Mouse (Mus musculus) CH12.LX (cell line): ENCODE measurements around the gene Lca5l. TPM values are rescaled to one million over a fixed set of nuclear protein-coding genes. Genes with fewer than 3 reads are reported as not detected.

Experiments used
- DNase-seq: peaks from one replicate; pipeline ENCODE4 v3.0.0-alpha.2; 2013; ENCODE audit errors: extremely low read depth
- H3K27ac ChIP-seq: 2 replicates; pipeline ENCODE4 v1.5.1; 2012; ENCODE audit warnings: low read depth, mild to moderate bottlenecking, control low read depth, moderate library complexity; ENCODE audit not compliant: insufficient read depth
- H3K27me3 ChIP-seq: replicated peaks from 2 replicates; pipeline ENCODE3; 2012; ENCODE audit warnings: inconsistent platforms
- H3K36me3 ChIP-seq, 2 experiments: replicated peaks in 1 of 2; 2 replicates each; pipeline versions ENCODE3 to v1.6.1; 2012; ENCODE audit warnings: inconsistent platforms in 1 of 2, low read length in 1 of 2, mild to moderate bottlenecking in 1 of 2, mixed read lengths in 1 of 2, moderate library complexity in 1 of 2; ENCODE audit not compliant: control insufficient read depth in 1 of 2, insufficient read depth in 1 of 2
- H3K4me1 ChIP-seq, 2 experiments: 2 replicates each; pipeline ENCODE4 v1.6.1; 2012; ENCODE audit warnings: inconsistent platforms in 1 of 2, moderate library complexity in 1 of 2; ENCODE audit not compliant: insufficient read depth in 2 of 2, control insufficient read depth in 1 of 2
- H3K4me2 ChIP-seq: 2 replicates; pipeline ENCODE4 v1.6.1; 2012; ENCODE audit warnings: low read depth, mild to moderate bottlenecking, control low read depth; ENCODE audit not compliant: poor library complexity, insufficient read depth, severe bottlenecking
- H3K4me3 ChIP-seq, 3 experiments: fragments of 150-350 bp in 1 of 3; sonication (generic) in 1 of 3; replicated peaks in 1 of 3; 2 replicates each; pipeline versions ENCODE3 to v1.5.1; 2011 to 2012; ENCODE audit warnings: low read depth in 2 of 3, low read length in 2 of 3, mild to moderate bottlenecking in 2 of 3, moderate library complexity in 2 of 3, control low read depth in 1 of 3, improper control_type of control experiment in 1 of 3, inconsistent platforms in 1 of 3, mixed read lengths in 1 of 3; ENCODE audit not compliant: poor library complexity in 1 of 3
- H3K79me2 ChIP-seq: replicated peaks from 2 replicates; pipeline ENCODE4 v1.6.1; 2012; ENCODE audit warnings: mild to moderate bottlenecking, moderate library complexity; ENCODE audit not compliant: control insufficient read depth, poor library complexity, insufficient read depth, severe bottlenecking; ENCODE audit errors: extremely low read depth
- H3K9ac ChIP-seq: 2 replicates; pipeline ENCODE4 v1.6.1; 2012; ENCODE audit warnings: low read depth, mild to moderate bottlenecking, control low read depth, moderate library complexity; ENCODE audit not compliant: insufficient read depth
- H3K9me3 ChIP-seq: replicated peaks from 2 replicates; pipeline ENCODE3; 2012; ENCODE audit warnings: low read length, inconsistent platforms, mixed read lengths
- BHLHE40 ChIP-seq: IDR thresholded peaks from 2 replicates; pipeline ENCODE4 v1.6.1; 2011; ENCODE audit warnings: mild to moderate bottlenecking, low read depth, low read length, improper control_type of control experiment
- CHD1 ChIP-seq: IDR thresholded peaks from 2 replicates; pipeline ENCODE4 v1.6.1; 2012; ENCODE audit warnings: low read depth, low read length, improper control_type of control experiment, inconsistent platforms
- CHD2 ChIP-seq: IDR thresholded peaks from 2 replicates; pipeline ENCODE4 v1.6.1; 2011; ENCODE audit warnings: low read length, improper control_type of control experiment
- CTCF ChIP-seq, 2 experiments: IDR thresholded peaks in 1 of 2; conservative IDR thresholded peaks in 1 of 2; 2 replicates each; pipeline ENCODE4 v1.5.1; 2011 to 2012; ENCODE audit warnings: low read depth in 2 of 2, low read length in 2 of 2, improper control_type of control experiment in 1 of 2, inconsistent platforms in 1 of 2, mild to moderate bottlenecking in 1 of 2, moderate library complexity in 1 of 2
- E2F4 ChIP-seq: IDR thresholded peaks from 2 replicates; pipeline ENCODE4 v1.6.1; 2011; ENCODE audit warnings: low read depth, low read length, improper control_type of control experiment; ENCODE audit not compliant: insufficient replicate concordance
- ELF1 ChIP-seq: IDR thresholded peaks from 2 replicates; pipeline ENCODE4 v1.6.1; 2014; ENCODE audit warnings: low read depth, mild to moderate bottlenecking, inconsistent platforms, low read length, improper control_type of control experiment
- EP300 ChIP-seq: IDR thresholded peaks from 2 replicates; pipeline ENCODE4 v1.6.1; 2011; ENCODE audit warnings: low read length, improper control_type of control experiment
- ETS1 ChIP-seq: conservative IDR thresholded peaks from 2 replicates; pipeline ENCODE4 v1.6.1; 2012; ENCODE audit warnings: low read depth, mild to moderate bottlenecking, inconsistent platforms, low read length, improper control_type of control experiment, moderate library complexity
- GABPA ChIP-seq: IDR thresholded peaks from 2 replicates; pipeline ENCODE4 v1.6.1; 2012; ENCODE audit warnings: low read depth, low read length, improper control_type of control experiment, inconsistent platforms; ENCODE audit not compliant: insufficient replicate concordance
- HCFC1 ChIP-seq: IDR thresholded peaks from 2 replicates; pipeline ENCODE4 v1.6.1; 2012; ENCODE audit warnings: low read depth, mild to moderate bottlenecking, inconsistent platforms, low read length, improper control_type of control experiment
- IRF4 ChIP-seq: IDR thresholded peaks from 2 replicates; pipeline ENCODE4 v1.6.1; 2014; ENCODE audit warnings: low read depth, mild to moderate bottlenecking, inconsistent platforms, low read length, improper control_type of control experiment
- JUN ChIP-seq: IDR thresholded peaks from 2 replicates; pipeline ENCODE4 v1.6.1; 2011; ENCODE audit warnings: low read depth, mild to moderate bottlenecking, low read length, improper control_type of control experiment, moderate library complexity; ENCODE audit not compliant: insufficient read depth
- JUND ChIP-seq: conservative IDR thresholded peaks from 2 replicates; pipeline ENCODE4 v1.6.1; 2011; ENCODE audit warnings: low read depth, low read length, improper control_type of control experiment
- KAT2A ChIP-seq: IDR thresholded peaks from 2 replicates; pipeline ENCODE4 v1.6.1; 2012; ENCODE audit warnings: low read length, improper control_type of control experiment, inconsistent platforms; ENCODE audit not compliant: insufficient replicate concordance
- MAFK ChIP-seq: IDR thresholded peaks from 2 replicates; pipeline ENCODE4 v1.6.1; 2011; ENCODE audit warnings: low read length, improper control_type of control experiment; ENCODE audit not compliant: insufficient replicate concordance
- MAX ChIP-seq: IDR thresholded peaks from 2 replicates; pipeline ENCODE4 v1.6.1; 2011; ENCODE audit warnings: low read length, improper control_type of control experiment
- MAZ ChIP-seq: IDR thresholded peaks from 2 replicates; pipeline ENCODE4 v1.6.1; 2012; ENCODE audit warnings: low read depth, mild to moderate bottlenecking, inconsistent platforms, low read length, improper control_type of control experiment, moderate library complexity
- MEF2A ChIP-seq: IDR thresholded peaks from 2 replicates; pipeline ENCODE4 v1.6.1; 2014; ENCODE audit warnings: low read depth, mild to moderate bottlenecking, inconsistent platforms, low read length, improper control_type of control experiment, borderline replicate concordance
- MXI1 ChIP-seq: IDR thresholded peaks from 2 replicates; pipeline ENCODE4 v1.6.1; 2011; ENCODE audit warnings: mild to moderate bottlenecking, low read depth, low read length, improper control_type of control experiment
- MYC ChIP-seq: IDR thresholded peaks from 2 replicates; pipeline ENCODE4 v1.6.1; 2011; ENCODE audit warnings: low read depth, mild to moderate bottlenecking, improper control_type of control experiment, low read length
- NELFE ChIP-seq: IDR thresholded peaks from 2 replicates; pipeline ENCODE4 v1.6.1; 2011; ENCODE audit warnings: low read depth, low read length, improper control_type of control experiment
- NRF1 ChIP-seq: IDR thresholded peaks from 2 replicates; pipeline ENCODE4 v1.6.1; 2014; ENCODE audit warnings: low read depth, mild to moderate bottlenecking, inconsistent platforms, low read length, improper control_type of control experiment, moderate library complexity
- PAX5 ChIP-seq: IDR thresholded peaks from 2 replicates; pipeline ENCODE4 v1.6.1; 2012; ENCODE audit warnings: low read length, inconsistent platforms, mixed read lengths
- POLR2A ChIP-seq: IDR thresholded peaks from 2 replicates; pipeline ENCODE4 v1.6.1; 2011; ENCODE audit warnings: low read depth, mild to moderate bottlenecking, improper control_type of control experiment, low read length
- POLR2AphosphoS2 ChIP-seq: IDR thresholded peaks from 2 replicates; pipeline ENCODE4 v1.6.1; 2011; ENCODE audit warnings: low read depth, low read length, improper control_type of control experiment
- RAD21 ChIP-seq: IDR thresholded peaks from 2 replicates; pipeline ENCODE4 v1.6.1; 2011; ENCODE audit warnings: low read depth, mild to moderate bottlenecking, low read length, improper control_type of control experiment, moderate library complexity
- RCOR1 ChIP-seq: conservative IDR thresholded peaks from 2 replicates; pipeline ENCODE4 v1.6.1; 2012; ENCODE audit warnings: low read depth, mild to moderate bottlenecking, inconsistent platforms, low read length, improper control_type of control experiment
- SIN3A ChIP-seq: IDR thresholded peaks from 2 replicates; pipeline ENCODE4 v1.6.1; 2012; ENCODE audit warnings: low read length, improper control_type of control experiment, inconsistent platforms
- SMC3 ChIP-seq: IDR thresholded peaks from 2 replicates; pipeline ENCODE4 v1.6.1; 2011; ENCODE audit warnings: low read depth, low read length, improper control_type of control experiment
- TBP ChIP-seq: conservative IDR thresholded peaks from 2 replicates; pipeline ENCODE4 v1.6.1; 2011; ENCODE audit warnings: low read depth, low read length, improper control_type of control experiment
- TCF12 ChIP-seq: IDR thresholded peaks from 2 replicates; pipeline ENCODE4 v1.6.1; 2014; ENCODE audit warnings: low read depth, mild to moderate bottlenecking, inconsistent platforms, low read length, improper control_type of control experiment
- UBTF ChIP-seq: IDR thresholded peaks from 2 replicates; pipeline ENCODE4 v1.6.1; 2012; ENCODE audit warnings: low read depth, mild to moderate bottlenecking, inconsistent platforms, low read length, improper control_type of control experiment, moderate library complexity
- USF1 ChIP-seq: IDR thresholded peaks from 2 replicates; pipeline ENCODE4 v1.6.1; 2014; ENCODE audit warnings: low read depth, mild to moderate bottlenecking, inconsistent platforms, low read length, improper control_type of control experiment
- USF2 ChIP-seq: conservative IDR thresholded peaks from 2 replicates; pipeline ENCODE4 v1.6.1; 2011; ENCODE audit warnings: low read depth, low read length, improper control_type of control experiment
- ZC3H11A ChIP-seq: IDR thresholded peaks from 2 replicates; pipeline ENCODE4 v1.6.1; 2012; ENCODE audit warnings: low read depth, mild to moderate bottlenecking, inconsistent platforms, low read length, improper control_type of control experiment
- ZKSCAN1 ChIP-seq: IDR thresholded peaks from 2 replicates; pipeline ENCODE4 v1.6.1; 2012; ENCODE audit warnings: low read depth, inconsistent platforms, low read length, improper control_type of control experiment, borderline replicate concordance
- ZMIZ1 ChIP-seq: IDR thresholded peaks from 2 replicates; pipeline ENCODE4 v1.6.1; 2012; ENCODE audit warnings: low read depth, mild to moderate bottlenecking, inconsistent platforms, low read length, improper control_type of control experiment
- ZNF384 ChIP-seq: IDR thresholded peaks from 2 replicates; pipeline ENCODE4 v1.6.1; 2012; ENCODE audit warnings: low read depth, low read length, improper control_type of control experiment, inconsistent platforms
- dilution Hi-C: fragments of 300-500 bp; cut with MboI; formaldehyde crosslinking; loops from 2 replicates; pipeline ENCODE4 v1.14.3; 2020; ENCODE audit warnings: low sequenced_read_pairs; ENCODE audit not compliant: extremely low pct_unique_long_range_greater_than_20kb, extremely low pct_ligation_motif_present
- in situ Hi-C: fragments of 300-500 bp; cut with MboI; formaldehyde crosslinking; loops from 3 replicates; pipeline ENCODE4 v1.14.3; 2019; ENCODE audit warnings: low sequenced_read_pairs, low pct_ligation_motif_present, low pct_unique_long_range_greater_than_20kb, mixed read lengths
- polyA plus RNA-seq: library from polyadenylated mRNA; unstranded; fragments of >175 nt; gene quantifications from 2 replicates; pipeline ENCODE4 v1.2.1, GENCODE M21; 2012; ENCODE audit warnings: low read depth; ENCODE audit not compliant: insufficient read length
- total RNA-seq, 2 experiments: library from RNA; depleted of rRNA; stranded (reverse); fragments of 300-350 nt in 1 of 2; fragments of >200 nt in 1 of 2; gene quantifications; 2 replicates each; pipeline ENCODE4 v1.2.3; 2012 to 2014

Lca5l gene
- total and polyA plus RNA-seq, 3 experiments, result 0.04 to 0.33 TPM; not detected in 1

DNA sequence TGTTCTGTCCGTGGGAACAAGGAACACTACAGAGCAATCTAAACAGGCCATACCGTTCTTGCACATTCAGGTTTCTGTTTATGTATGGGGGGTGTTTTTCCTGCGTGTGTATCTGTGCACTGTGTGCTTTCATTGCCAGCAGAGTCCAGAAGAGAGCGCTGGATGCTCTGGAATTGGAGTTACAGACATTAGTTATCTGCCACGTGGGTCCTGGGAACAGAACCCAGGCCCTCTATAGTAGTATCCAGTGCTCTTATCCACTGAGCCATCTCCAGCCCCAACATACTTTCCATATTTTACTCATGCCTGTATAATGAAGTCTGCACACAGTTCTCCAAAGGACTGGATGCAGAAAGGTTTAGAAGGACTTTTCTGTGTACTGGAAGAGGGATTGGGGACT, 46.3 kb downstream of the Lca5l start:
- H3K9ac ChIP-seq, result peak overlapping the region; percentile 50
- H3K36me3 ChIP-seq, result peaks cover 0 to 35% of the 10 kb centered on the region in 2 experiments
- peaks cover 1% of the 10 kb centered on the region for H3K27me3 ChIP-seq
- H3K4me2 ChIP-seq, result peak overlapping the region; percentile 79
- DNase-seq, result no peak
- dilution Hi-C loops, result no loop called here
- peaks cover 13 to 30% of the 10 kb centered on the region in 2 experiments for H3K4me1 ChIP-seq
- in situ Hi-C loops, result no loop called here
- no peak for TF ChIP-seq KAT2A
- 0 out of 2 replicates have a peak, but pooled peaks have one; percentile 30 for TF ChIP-seq MAX
- 0 out of 2 replicates have a peak, but pooled peaks have one; percentile 10 for TF ChIP-seq SIN3A
- TF ChIP-seq ZC3H11A, result no peak
- no peak for TF ChIP-seq POLR2AphosphoS2
- TF ChIP-seq ZMIZ1, result no peak
- peak in 1 of 2 experiments; percentile 43; a peak in 2 of 4 replicates for TF ChIP-seq CTCF (conservative IDR thresholded peaks at IDR 0.05 in 1 of 2, IDR thresholded peaks at IDR 0.05 in 1 of 2; ENCODE audit: low read depth in 2 of 2, low read length in 2 of 2)
- TF ChIP-seq SMC3, result no peak
- no peak for TF ChIP-seq UBTF
- TF ChIP-seq MAFK, result no peak
- TF ChIP-seq EP300, result no peak
- TF ChIP-seq IRF4, result no peak
- TF ChIP-seq JUND, result no peak
- no peak for TF ChIP-seq BHLHE40
- no peak for TF ChIP-seq TCF12
- no peak for TF ChIP-seq MXI1
- TF ChIP-seq ELF1, result no peak
- no peak for TF ChIP-seq ZKSCAN1
- TF ChIP-seq NELFE, result no peak
- peak; percentile 58; the same call in 1 of the 2 replicates for TF ChIP-seq MYC
- TF ChIP-seq ZNF384, result no peak
- TF ChIP-seq TBP, result no peak
- peak; percentile 10 for TF ChIP-seq RAD21
- no peak for TF ChIP-seq MAZ
- TF ChIP-seq GABPA, result no peak
- no peak for TF ChIP-seq ETS1
- TF ChIP-seq USF2, result no peak
- TF ChIP-seq USF1, result no peak
- no peak for TF ChIP-seq JUN
- TF ChIP-seq CHD2, result no peak
- no peak for TF ChIP-seq RCOR1
- 0 out of 2 replicates have a peak, but pooled peaks have one; percentile 4 for TF ChIP-seq MEF2A
- TF ChIP-seq PAX5, result no peak
- no peak for TF ChIP-seq E2F4
- no peak for TF ChIP-seq CHD1
- no peak for TF ChIP-seq NRF1
- no peak for TF ChIP-seq POLR2A
- no peak for TF ChIP-seq HCFC1
- TF ChIP-seq, all 38 proteins: peak for 6
- Histone ChIP-seq H3K79me2 (peaks cover 13% of the 10 kb centered on the region), H3K27ac (peak overlapping the region; percentile 40), H3K9me3 (peaks cover 5% of the 10 kb centered on the region), H3K4me3 (peak overlapping the region; percentile 64 to 88 (median 84))
